Mouse (Mus musculus): ENCODE results near the gene Utp14b.

- TF ChIP-seq POLR2A (IDR thresholded peaks at IDR 0.05; ENCODE audit: control insufficient read depth, low read depth, low read length) = no peak
- no peak for TF ChIP-seq CTCF (IDR thresholded peaks at IDR 0.05; ENCODE audit: control insufficient read depth, insufficient read depth, insufficient replicate concordance, low read depth, low read length)
These were observed 38.5 kb downstream of the Utp14b start for GRCm38 (mm10) chr1:78696305-78696704.
